Mouse (Mus musculus): ENCODE results near the gene Slc2a6.

DNA sequence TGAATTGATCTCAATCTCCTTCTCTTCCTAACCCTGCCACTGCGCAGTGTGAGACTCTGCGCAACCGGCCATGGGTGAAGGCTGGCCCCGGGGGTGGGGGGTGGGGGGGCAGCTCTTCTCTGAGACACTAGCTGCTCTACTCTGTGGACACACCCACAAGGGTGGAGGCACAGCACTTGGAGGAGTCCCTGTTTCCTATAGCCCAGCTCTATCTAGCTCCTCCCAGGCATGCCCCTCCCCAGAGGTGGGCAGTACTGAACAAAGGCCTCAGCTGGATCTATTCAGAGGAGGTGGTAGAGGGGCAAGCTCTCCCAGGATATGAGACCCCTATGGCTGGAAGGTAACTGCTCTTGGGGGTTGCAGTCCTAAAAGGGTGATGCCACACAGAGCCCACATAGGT, 9.2 kb upstream of the Slc2a6 start:
- TF ChIP-seq CTCF (IDR thresholded peaks at IDR 0.05; ENCODE audit: low read depth), result no peak
- TF ChIP-seq EP300 (IDR thresholded peaks at IDR 0.05; ENCODE audit: low read depth), result no peak
